Mouse (Mus musculus) cerebellum, postnatal 36 days (tissue): ENCODE results near the gene Fancg.

Experiments used
- DNase-seq, 2 experiments: peaks; one replicate each; pipeline ENCODE4 v3.0.0; 2021 to 2022; ENCODE audit warnings: mixed read lengths in 2 of 2

Gene Fancg

GRCm38 (mm10) chr4:43010161-43011038 is at the start of gene Fancg:
Gene Fancg, minus strand, starts transcription at chr4:43010506.
- DNase-seq: peak; percentile 79

GRCm38 (mm10) chr4:43059697-43060096 is 49.4 kb upstream of the Fancg start:
- DNase-seq: no peak

- DNase-seq: peak; percentile 88 to 94
Measured at GRCm38 (mm10) chr4:43058753-43059654, 48.7 kb upstream of the Fancg start, which contains the start of gene Unc13b. Gene Unc13b, plus strand, starts transcription at chr4:43058953.

- DNase-seq: no peak
Measured at GRCm38 (mm10) chr4:43058392-43058752, 48.1 kb upstream of the Fancg start.

- no peak for DNase-seq
Measured at GRCm38 (mm10) chr4:43057654-43058053, 47.3 kb upstream of the Fancg start.

GRCm38 (mm10) chr4:43052627-43053026 is 42.3 kb upstream of the Fancg start:
- DNase-seq: peak; percentile 66

GRCm38 (mm10) chr4:43047231-43047630 is 36.9 kb upstream of the Fancg start:
- DNase-seq: peak; percentile 60 to 73

- no peak for DNase-seq
Measured at GRCm38 (mm10) chr4:43046607-43047006, 36.3 kb upstream of the Fancg start.

- DNase-seq: peak; percentile 91
Measured at GRCm38 (mm10) chr4:43045659-43046302, 35.5 kb upstream of the Fancg start, which contains the start of gene Fam214b. Gene Fam214b, minus strand, starts transcription at chr4:43046220.

- DNase-seq: no peak
Measured at GRCm38 (mm10) chr4:43045285-43045658, 35.0 kb upstream of the Fancg start.

GRCm38 (mm10) chr4:43044673-43045072 is 34.4 kb upstream of the Fancg start:
- DNase-seq: no peak

- DNase-seq: peak in 1 of 2 experiments; percentile 14
Measured at GRCm38 (mm10) chr4:43043644-43044357, 33.5 kb upstream of the Fancg start.

GRCm38 (mm10) chr4:43040881-43041547 is 30.7 kb upstream of the Fancg start:
- no peak for DNase-seq

GRCm38 (mm10) chr4:43040114-43040572 is 29.8 kb upstream of the Fancg start:
- peak; percentile 87 to 93 for DNase-seq

- DNase-seq: no peak
Measured at GRCm38 (mm10) chr4:43039609-43040008, 29.3 kb upstream of the Fancg start.

GRCm38 (mm10) chr4:43038567-43039495 is 28.5 kb upstream of the Fancg start:
- DNase-seq: peak in 1 of 2 experiments; percentile 20

GRCm38 (mm10) chr4:43037860-43038566 is 27.7 kb upstream of the Fancg start:
- DNase-seq: no peak

GRCm38 (mm10) chr4:43036356-43036755 is 26.1 kb upstream of the Fancg start:
- peak in 1 of 2 experiments; percentile 8 for DNase-seq

- DNase-seq: peak in 1 of 2 experiments; percentile 9
Measured at GRCm38 (mm10) chr4:43035851-43036250, 25.5 kb upstream of the Fancg start.

GRCm38 (mm10) chr4:43033481-43033880 is 23.2 kb upstream of the Fancg start:
- no peak for DNase-seq
